Mouse (Mus musculus): ENCODE measurements around the gene Prdx5.

Gene Prdx5

DNA sequence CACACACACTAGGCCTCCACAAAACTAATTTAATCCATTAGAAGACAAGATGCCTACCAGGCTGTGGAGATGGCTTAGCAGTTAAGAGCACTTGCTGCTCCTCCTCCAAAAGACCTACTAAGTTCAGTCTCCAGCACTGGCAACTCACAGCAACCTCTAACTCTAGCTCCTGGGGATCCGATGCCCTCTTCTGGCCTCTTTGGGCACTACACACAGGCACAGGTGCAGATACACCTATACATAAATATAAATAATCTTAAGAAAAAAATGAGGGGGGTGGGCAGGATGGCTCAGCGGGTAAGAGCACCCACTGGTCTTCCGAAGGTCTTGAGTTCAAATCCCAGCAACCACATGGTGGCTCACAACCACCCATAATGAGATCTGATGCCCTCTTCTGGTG is 26.4 kb upstream of the Prdx5 start:
- peak in 1 of 2 experiments; percentile 45 for DNase-seq

DNA sequence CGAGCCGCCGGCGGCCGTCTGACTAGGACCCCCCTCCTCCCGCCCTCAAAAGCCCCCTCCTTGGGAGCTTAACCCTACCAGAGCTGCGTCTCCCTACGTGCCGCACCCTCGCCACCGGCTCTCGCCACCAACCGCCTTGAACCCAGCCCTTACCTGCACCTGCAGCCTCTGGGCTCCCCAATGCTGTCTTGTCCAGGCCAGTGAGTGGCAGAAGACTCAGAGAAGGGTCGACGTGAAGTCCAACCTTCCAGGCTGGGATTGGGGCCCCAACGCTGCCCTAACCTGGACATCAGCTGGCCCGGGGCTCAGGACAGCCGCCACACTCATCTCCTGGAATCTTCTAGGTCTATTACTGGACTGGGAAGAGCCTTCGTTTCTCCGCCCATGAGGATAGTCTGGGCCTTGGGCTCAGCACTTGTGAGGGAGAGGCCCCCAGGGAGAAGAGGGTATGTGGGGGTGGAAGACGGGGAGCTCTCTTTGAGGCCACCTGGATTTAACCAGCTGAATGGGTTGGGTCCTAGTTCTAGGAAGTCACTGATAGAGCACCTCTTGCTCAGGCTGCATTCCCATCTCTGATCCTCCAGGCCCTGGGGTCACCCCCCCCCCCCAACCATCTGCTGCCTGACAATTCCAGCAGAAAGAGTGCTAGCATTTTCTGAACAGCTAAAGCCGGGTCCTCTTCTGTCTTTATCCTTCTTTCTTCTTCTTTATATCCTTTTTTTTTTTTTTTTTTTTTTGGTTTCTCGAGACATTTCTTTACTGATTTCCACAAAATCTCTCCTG is 24.5 kb upstream of the Prdx5 start, which contains the start of gene Kcnk4:
Gene Kcnk4 (minus strand): TSS at position 321 of the 783 bp plus-strand sequence.
- DNase-seq: no peak

DNA sequence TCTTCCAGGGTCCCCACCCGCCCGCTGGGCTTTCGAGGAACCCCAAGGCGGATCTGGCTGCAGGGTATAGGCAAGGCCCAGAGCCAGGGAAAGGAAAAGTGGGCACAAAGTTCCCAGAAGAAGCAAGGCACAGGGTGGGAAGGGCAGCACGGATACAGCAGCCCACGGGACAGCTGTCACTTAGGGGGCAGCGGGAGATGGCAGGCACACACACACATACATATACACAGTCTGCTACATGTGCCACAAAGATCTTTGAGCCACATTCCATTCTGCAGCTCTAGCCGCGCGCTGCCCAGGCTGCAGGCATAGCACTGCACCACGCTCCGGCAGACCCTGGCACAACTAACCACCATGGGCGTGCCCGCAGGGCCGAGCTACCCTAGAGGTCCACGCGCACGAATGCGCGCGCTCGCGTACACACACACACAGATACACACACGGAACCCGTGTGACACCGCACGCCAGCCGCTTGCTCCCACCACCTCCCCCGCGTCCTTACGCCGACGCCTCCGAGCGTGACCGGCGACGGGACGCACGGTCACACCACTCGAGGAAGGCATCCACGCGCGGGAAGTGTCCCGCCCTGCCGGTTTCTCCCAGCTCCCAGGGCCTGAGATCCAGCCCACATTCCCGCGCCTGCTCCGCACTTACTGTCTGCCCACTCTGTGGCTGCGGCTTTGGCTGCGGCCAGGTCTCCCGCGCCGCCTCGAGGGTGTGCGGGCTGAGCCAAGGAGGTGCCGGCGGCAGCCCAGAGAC is 23.7 kb upstream of the Prdx5 start:
- peak; percentile 68 to 72 for DNase-seq

DNA sequence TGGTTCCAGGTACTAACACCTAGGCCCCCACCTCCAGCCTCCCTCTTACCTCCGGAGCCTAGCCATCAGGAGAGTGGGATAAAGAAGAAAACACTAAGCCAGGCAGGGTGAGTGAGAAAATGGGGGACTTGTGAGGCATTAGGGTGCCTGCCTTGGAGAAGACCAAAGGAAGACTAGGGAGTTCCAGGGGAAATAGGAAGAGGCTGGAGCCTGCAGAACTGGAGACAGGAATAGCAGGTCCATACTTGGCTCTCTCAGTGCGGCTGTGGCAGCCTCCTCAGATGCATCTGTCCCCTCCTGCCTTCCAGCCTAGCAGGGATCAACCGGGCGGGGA is 23.2 kb upstream of the Prdx5 start:
- no peak for DNase-seq

DNA sequence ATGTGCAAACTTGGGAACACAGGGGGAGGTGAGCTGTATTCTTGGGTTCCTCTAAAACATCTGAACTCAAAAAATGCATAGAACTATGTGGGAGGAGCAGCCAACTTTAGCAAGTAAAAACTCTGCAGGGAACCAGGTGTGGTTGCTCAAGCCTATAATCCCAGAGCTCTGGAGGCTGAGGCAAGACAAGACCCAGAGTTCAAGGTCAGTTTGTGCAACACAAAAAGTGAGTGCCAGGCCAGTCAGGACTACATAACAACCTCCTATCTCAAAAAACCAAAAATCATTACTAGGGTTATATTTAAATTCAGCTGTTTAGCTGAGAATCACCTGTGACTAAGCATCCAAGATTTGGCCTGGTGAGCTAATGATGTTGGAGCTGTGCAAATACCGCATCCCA is 22.1 kb upstream of the Prdx5 start:
- no peak for DNase-seq

DNA sequence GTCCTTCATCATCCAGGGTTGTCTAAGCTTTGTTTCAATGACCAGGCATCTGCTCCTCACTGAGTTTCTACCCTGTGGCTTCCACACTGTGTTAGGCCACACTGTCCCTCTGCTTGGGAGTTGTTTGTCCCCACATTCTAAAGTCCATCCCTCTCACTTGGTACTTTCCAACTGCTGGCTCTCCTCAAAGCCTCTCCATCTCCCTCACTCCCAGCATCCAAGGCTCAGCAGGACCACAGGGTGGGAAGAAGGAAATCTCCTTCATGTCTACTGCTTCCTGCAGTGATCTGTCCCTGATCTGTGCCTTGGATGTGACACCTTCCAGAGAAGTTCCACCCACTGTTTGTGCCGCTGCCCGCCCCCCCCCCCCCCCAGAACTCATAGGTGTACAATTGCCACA is 21.1 kb upstream of the Prdx5 start:
- peak in 1 of 2 experiments; percentile 36 for DNase-seq

DNA sequence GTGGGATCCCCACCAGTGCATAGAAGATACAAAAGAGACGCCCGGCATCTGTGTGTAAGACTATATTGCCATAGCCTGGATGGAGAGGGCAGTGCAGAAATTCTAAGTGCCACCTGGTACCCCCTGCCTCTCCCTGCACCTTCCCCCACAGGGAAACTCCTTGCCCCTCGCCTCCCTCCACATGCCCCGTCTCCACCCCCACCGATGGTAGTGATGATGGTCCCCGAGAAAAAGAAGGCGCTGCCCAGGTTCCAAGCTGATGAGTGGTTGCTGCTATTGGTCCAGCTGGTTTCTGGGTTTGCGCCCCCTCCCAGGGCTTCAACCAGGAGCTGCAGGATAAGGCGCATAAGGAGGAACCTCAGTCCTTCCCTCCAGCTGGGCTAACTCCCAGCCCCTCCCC is 18.2 kb upstream of the Prdx5 start:
- no peak for DNase-seq

DNA sequence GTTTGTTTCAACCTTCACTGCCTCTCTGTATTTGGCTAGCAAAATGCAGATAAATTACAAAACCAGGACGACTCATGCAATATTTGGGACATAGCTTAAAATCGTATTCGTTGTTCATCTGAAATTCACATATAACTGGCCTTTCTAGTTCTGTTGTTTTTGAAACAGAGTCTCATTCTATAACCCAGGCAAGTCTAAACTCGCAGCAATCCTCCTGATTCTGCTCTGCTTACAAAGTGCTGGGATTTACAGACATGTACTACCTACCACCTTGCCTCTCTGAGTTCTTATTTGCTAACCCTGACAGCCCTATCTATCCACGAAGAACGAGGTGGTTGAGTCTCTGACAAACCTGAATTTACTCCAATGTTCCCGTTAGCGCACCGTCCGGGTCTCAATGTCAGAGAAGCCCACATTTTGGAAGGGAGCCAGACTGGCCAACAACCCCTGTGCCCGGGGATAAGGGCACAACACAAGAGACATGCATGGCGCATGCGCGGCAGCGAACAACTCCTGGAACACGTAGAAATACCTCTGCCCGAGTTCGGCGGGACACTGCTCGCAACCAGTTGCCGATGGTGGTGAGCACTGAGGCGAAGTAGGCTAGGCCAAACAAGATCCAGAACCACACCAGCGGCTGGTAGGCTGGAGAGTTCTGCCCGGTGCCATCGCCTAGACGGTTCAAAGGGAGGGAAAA is 16.8 kb upstream of the Prdx5 start:
- no peak for DNase-seq

DNA sequence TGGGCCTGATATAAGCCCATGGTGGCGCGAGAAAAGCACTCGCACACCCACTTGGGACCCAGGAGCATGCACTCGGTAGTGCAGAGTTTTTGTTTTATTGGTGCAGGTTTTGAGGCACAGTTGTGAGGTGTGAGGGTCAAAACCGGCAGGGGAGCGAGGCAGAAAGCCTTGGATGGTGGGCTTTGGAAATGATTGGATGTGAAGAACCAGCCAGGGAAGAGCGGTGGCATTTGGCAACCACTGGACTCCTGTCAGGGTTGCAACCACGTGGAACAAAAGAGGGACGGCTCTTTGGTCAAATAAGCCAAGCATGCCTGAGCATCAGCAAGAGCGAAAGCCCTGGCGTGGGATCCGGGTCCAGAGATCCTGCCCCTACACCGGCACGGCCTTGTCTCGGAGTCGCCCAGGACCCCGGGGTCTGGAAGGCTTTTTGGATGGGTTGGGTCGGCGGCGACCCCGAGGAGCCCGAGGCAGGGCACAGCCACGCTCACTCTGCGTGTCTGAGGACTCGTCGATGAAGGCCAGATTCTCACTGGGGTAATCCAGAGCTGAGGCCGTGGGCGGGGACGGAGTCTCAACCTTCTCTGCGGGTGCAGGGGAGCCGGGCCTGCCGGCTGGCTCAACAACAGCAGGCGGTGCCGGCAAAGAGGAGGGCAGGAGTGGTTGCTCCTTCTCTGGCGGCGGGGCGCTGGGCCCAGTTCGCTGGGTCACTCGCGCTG is 15.9 kb upstream of the Prdx5 start:
- DNase-seq: no peak

DNA sequence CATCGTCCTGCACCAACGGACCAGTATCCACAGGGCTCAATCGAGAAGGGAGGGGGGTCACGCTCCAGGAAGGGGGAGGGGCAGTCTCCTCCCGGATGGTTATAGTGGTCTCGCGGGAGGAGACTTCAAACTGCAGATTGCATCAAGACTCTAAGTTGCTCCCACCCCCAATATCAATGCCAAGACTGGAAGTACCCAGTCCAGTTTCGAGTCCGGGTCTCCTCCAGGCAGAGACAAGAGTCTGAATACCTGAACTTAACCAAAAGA is 15.3 kb upstream of the Prdx5 start, which contains the start of gene Catsperz:
Gene Catsperz (minus strand): TSS at position 74 of the 267 bp plus-strand sequence.
- no peak for DNase-seq

DNA sequence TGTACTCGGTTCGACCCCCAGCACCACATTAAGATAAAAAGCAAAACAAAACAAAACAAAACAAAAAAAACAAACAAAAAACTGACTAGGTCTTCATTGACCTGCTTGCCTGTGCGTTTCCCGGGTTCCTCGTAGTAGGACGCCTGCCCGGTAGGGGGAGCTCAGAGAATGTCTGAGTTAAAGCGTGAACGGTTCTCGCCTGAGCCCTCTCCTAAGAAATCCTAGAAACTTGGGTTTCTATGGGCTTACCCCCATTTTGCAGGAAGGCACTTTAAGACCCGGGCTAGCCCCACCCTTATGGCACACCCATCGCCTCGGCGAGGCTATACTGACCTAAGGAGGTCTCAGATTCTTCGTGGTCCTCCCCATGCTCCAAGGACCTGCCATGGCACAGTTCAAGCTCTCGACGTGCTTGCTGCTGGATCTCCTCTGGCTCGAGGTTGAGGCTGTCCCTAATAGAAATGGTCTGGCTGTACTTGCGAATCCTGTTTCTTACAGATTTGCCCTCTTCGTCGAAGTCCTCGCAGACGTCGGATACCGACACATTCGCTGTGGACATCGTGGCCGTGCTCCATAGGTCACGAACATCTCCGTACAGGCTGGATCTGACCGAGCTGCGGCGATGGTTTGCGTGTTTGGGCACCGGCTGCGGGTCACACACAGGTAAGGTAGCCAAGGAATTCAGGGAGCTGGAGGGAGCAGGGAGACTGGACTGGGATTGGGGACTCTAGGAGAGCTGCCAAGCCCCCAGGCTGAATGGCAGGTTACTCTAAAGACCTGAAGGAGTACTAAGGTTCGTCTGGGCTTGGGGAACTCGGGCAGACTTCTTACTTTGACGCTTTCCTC is 14.8 kb upstream of the Prdx5 start:
- DNase-seq: peak; percentile 91 to 94

DNA sequence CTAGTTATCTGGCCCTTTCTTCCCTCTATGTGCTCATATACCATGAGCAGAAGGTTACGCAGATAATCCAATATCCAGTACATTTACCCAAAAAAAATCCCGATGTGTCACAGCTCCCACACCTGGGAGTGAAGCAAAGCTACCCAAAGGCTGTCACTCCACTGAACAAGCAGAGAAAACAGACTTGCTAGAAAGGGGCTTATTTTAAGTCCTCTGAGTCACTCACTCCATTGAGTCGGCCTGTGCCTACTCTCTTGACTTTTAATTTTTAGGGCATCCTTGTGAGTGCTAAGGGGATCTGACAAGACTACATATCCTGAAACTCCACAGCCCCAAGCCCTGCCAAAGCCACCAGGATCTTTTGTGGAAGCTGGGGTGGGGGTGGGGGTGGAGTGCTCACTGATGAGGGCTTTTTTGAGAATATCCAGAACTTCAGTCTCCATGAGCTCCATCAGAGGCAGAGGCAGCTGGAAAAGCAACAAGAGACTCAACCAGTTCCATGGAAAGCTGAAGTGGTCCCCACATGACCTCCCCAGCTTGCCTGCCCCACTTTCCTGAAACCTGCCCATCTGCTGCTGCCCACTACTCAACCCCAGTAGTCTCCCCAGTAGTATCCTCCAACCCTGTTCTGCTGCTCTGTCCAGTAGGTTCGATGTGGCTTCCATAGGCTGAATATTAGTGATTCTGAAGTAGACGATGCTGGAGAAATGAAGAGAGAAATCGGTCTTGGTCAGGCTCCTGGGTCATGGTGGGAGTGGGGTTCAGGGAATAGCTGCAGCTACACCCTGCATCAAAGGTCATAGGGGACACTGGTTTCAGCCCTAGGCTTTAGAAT is 13.2 kb upstream of the Prdx5 start:
- peak in 1 of 2 experiments; percentile 36 for DNase-seq

DNA sequence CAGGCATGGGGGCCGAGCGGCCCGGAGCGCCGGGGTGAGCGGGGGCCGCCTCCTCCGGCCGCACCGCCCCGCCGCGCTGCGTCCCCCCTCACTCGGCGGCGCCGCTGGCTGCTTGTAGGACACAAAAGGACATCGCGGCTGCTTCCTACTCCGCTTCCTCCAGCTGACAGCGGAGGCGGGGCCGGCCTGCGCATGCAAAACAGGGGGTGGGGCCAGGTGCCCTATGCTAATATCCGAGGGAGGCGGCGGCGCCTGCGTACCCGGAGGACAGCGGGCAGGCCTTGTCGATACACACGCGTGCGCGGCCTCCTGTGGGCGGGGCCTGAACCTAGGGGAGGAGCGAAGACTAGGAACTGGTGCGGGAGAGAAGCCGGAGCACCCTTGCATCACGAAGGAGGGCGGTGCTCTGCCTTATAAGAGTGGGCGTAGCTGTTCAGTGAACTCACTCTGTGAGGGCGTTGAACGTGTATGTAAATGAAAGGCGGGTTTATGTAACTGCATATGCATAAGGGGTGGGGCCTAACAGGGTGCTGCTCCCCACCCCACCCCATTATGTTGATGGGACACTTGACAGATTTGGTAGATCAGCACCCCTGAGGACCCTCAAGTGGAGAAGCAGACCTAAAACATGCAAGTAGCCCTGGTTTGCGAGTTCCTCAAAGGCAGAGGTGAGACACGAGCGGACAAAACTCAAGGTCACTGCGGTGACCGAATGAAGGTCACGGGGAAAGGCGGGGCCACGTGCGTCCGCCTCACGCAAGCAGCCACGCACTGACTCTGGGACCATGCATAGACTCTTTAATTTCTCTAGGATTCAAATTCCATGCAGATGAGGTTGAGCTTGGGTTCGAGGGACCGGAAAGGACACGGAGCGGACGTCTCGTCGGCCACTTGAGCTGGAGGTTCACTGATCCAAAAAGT is 12.0 kb upstream of the Prdx5 start, which contains the start of gene Esrra:
Gene Esrra (minus strand): TSS at position 167 of the 921 bp plus-strand sequence.
- DNase-seq: peak; percentile 100

DNA sequence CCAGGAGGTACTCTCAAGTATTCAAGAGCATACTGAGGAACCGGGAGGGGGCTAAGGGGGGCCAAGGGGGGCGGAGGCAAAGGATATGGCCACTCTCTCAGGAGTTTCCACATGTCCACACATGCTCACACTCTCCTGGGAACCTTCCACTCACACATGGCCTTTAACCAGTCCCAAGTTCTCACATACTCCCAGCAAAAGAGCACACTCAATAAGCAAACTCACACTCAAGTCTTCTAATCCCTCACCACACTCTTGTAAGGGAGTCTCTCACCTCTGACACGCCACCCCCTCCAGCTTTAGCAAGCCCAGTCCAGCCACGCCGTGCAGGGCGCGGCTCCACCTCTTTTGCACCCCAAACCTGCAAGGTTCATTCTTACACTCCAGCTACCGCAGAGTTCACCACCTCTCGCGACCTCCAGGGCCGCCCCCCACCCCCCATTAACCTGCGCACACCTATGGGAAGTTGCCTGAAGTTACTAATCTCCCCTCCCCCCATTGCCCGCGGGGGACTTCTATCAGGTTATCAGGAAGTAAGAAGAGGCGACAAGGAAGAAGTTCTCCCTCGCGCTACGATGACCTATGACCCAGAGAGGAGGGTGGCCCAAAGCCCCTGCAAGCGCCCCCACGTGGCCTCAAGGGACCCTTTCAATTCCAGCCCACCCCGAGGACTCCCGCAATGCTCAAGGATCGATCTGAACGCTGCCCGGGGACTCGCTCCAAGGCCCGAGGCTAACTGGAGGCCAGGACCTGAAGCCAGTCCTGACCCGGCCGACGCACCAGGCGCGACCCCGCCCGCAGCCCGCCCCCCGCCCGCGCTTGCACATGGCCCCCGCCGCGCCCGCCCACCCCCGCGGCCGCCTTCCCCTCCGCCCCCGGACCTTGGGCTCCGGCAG is 11.1 kb upstream of the Prdx5 start:
- peak; percentile 57 to 67 for DNase-seq

DNA sequence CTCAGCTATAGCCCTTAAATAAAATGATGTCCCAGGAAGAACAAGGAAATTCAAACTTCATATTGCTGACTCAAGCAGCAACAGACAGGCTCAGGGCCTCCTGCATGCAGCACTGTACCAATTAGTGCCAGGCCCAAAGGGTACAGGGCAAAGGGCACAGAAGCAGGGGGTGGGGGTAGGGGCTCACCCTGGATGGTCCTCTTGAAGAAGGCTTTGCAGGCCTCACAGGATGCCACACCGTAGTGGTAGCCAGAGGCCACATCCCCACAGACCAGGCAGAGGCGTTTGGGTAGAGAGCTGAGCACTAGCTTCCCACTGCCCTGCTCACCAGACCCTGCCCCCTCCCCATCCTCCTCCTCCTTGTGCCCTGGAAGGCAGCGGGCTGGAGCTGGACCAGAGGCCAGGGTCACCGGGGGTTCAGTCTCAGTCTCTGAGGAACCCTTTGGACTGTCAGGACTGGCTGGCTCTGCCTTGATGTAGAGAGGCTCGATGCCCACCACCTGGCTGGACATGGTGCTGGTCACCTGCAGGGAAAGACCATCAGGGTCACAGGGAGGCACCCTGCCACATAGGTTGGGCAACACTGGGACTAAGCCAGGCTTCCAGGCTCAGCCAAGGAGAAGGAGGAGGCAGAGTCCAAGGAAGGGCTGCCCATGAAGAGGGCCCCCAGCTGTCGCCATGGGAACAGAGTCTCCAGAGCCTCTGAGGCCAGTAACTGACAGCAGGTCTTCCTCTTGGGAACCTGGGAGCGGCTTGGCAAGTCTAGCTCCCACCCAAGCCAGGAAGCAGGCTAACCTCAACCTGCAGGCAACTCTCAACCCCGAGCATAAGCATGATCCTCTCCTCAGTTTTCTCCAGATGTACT is 10.2 kb upstream of the Prdx5 start:
- peak; percentile 59 to 66 for DNase-seq

DNA sequence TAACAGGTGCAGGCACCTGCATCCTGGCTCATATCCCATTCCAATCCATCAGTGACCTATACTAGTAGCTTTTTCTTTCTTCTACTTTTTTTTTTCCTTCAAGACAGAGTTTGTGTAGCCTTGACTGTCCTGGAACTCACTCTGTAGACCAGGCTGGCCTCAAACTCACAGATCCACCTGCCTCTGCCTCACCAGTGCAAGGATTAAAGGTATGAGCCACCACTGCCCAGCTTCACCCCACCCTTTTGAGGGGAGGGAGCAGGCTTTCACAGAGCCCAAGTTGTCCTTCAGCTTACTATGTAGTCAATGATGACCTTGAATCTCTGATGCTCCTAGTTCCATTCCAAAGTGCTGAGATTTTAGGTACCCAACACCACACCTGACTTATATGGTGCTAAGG is 9.5 kb upstream of the Prdx5 start:
- DNase-seq: peak in 1 of 2 experiments; percentile 10

DNA sequence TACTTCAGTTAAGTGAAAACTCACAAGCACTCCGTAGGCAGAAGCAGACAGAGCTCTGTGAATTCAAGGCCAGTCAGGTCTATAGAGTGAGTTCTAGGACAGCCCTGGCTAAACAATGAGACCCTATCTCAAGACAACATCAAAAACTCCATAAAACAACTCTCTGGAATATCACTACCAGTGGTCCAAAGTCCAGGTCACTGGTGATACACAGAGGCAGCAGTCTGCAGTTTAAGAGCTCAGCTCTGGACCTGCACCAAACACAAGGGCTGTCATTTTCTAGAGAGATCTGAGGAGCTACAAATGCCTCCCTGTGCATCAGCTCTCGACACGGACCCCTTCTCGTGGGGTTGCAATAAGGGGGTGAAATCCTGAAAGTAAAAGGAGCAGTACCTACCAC is 8.4 kb upstream of the Prdx5 start:
- peak in 1 of 2 experiments; percentile 6 for DNase-seq

DNA sequence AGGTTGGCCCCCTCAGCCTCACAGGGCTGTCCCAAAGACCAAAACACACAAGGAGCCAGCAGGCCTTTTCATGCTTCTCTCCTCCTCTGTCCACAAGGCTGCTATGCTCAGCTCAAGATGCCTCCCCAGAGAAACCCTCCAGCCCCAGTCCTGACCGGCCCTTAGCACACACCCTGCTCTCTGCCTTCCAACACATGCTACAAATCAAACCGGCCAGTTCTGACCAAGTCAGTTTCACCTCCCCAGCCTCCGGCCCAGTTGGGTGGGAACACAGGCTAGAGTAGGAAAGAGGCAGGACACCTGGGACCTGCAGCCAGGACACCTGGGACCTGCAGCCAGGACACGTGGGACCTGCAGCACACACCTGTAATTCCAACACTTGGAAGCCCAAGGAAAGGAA is 6.6 kb upstream of the Prdx5 start:
- DNase-seq: peak in 1 of 2 experiments; percentile 12

All from cerebellum, adult 18-20 months (tissue).